Mouse (Mus musculus): Measurements from ENCODE around the gene Fbxo22. TPM values are rescaled to one million over a fixed set of nuclear protein-coding genes. Genes with fewer than 3 reads are reported as not detected.

Fbxo22 gene
- polyA plus RNA-seq, 1 experiment from 2014 or later: 27.4 TPM

GRCm38 (mm10) chr9:55264356-55265302, 55.9 kb downstream of the Fbxo22 start:
- no peaks in the 10 kb centered on the region for H3K27me3 ChIP-seq (replicated peaks; ENCODE audit: insufficient read depth, low read length)
- no peak overlapping the region for H3K9ac ChIP-seq (replicated peaks; ENCODE audit: low read depth)
- H3K4me3 ChIP-seq (ENCODE audit: low read depth, low read length): no peak overlapping the region
- no peak overlapping the region for H3K27ac ChIP-seq (ENCODE audit: low read length)
- H3K36me3 ChIP-seq (ENCODE audit: insufficient read depth, low read length): no peaks in the 10 kb centered on the region
- WGBS: 53% methylated on average over 8 of the region's 8 CpGs
- DNase-seq (ENCODE audit: low spot score): no peak
- no peak for ATAC-seq
- TF ChIP-seq CTCF (IDR thresholded peaks at IDR 0.05) (no peak), EP300 (IDR thresholded peaks at IDR 0.05) (no peak)
- no peak overlapping the region for H3K4me2 ChIP-seq (replicated peaks; ENCODE audit: low read depth, low read length)
- H3K4me1 ChIP-seq (ENCODE audit: insufficient read depth, low read depth, low read length): no peaks in the 10 kb centered on the region
- H3K9me3 ChIP-seq (ENCODE audit: low read length): no peaks in the 10 kb centered on the region

- ATAC-seq (no peak), DNase-seq (ENCODE audit: low spot score) (peak; percentile 8)
- H3K27me3 ChIP-seq (replicated peaks; ENCODE audit: insufficient read depth, low read length): no peaks in the 10 kb centered on the region
- no peak overlapping the region for H3K4me3 ChIP-seq (ENCODE audit: low read depth, low read length)
- 45% methylated on average over 5 of the region's 5 CpGs for WGBS
- no peak for TF ChIP-seq EP300 (IDR thresholded peaks at IDR 0.05)
- TF ChIP-seq CTCF (IDR thresholded peaks at IDR 0.05): no peak
- no peak overlapping the region for H3K4me2 ChIP-seq (replicated peaks; ENCODE audit: low read depth, low read length)
- H3K9ac ChIP-seq (replicated peaks; ENCODE audit: low read depth): no peak overlapping the region
- H3K36me3 ChIP-seq (ENCODE audit: insufficient read depth, low read length): no peaks in the 10 kb centered on the region
- H3K9me3 ChIP-seq (ENCODE audit: low read length): no peaks in the 10 kb centered on the region
- no peaks in the 10 kb centered on the region for H3K4me1 ChIP-seq (ENCODE audit: insufficient read depth, low read depth, low read length)
- no peak overlapping the region for H3K27ac ChIP-seq (ENCODE audit: low read length)
Measured at GRCm38 (mm10) chr9:55271960-55272560, 63.3 kb downstream of the Fbxo22 start.

- H3K4me2 ChIP-seq (replicated peaks; ENCODE audit: low read depth, low read length): no peak overlapping the region
- no peaks in the 10 kb centered on the region for H3K9me3 ChIP-seq (ENCODE audit: low read length)
- no peaks in the 10 kb centered on the region for H3K4me1 ChIP-seq (ENCODE audit: insufficient read depth, low read depth, low read length)
- ATAC-seq (no peak), DNase-seq (ENCODE audit: low spot score) (no peak)
- H3K27me3 ChIP-seq (replicated peaks; ENCODE audit: insufficient read depth, low read length): no peaks in the 10 kb centered on the region
- no peak overlapping the region for H3K4me3 ChIP-seq (ENCODE audit: low read depth, low read length)
- H3K36me3 ChIP-seq (ENCODE audit: insufficient read depth, low read length): no peaks in the 10 kb centered on the region
- no peak for TF ChIP-seq CTCF (IDR thresholded peaks at IDR 0.05)
- TF ChIP-seq EP300 (IDR thresholded peaks at IDR 0.05): no peak
- no peak overlapping the region for H3K27ac ChIP-seq (ENCODE audit: low read length)
- no peak overlapping the region for H3K9ac ChIP-seq (replicated peaks; ENCODE audit: low read depth)
- 64% methylated on average over 4 of the region's 4 CpGs for WGBS
Measured at GRCm38 (mm10) chr9:55273906-55274305, 65.2 kb downstream of the Fbxo22 start.

Other genes starting within 250 kb of the Fbxo22 start
- 0.05 TPM in 1 of 2 replicates, not detected in the other for gene Chrna5, start 228.0 kb upstream of the Fbxo22 start, polyA plus RNA-seq (2015; fragmentation: Nextera tagmentation; extraction: Ambion mirVana)
- gene Chrna3, start 182.4 kb upstream of the Fbxo22 start, polyA plus RNA-seq (2015; fragmentation: Nextera tagmentation; extraction: Ambion mirVana): 0.05 and 0.06 TPM in 2 replicates
- gene Chrnb4, start 160.1 kb upstream of the Fbxo22 start, polyA plus RNA-seq (2015; fragmentation: Nextera tagmentation; extraction: Ambion mirVana): 0.08 and 0.10 TPM in 2 replicates
- 24.5 and 26.1 TPM in 2 replicates for gene Ube2q2, start 60.1 kb upstream of the Fbxo22 start, polyA plus RNA-seq (2015; fragmentation: Nextera tagmentation; extraction: Ambion mirVana)
- gene Nrg4, start 117.9 kb downstream of the Fbxo22 start, polyA plus RNA-seq (2015; fragmentation: Nextera tagmentation; extraction: Ambion mirVana): 1.2 and 1.4 TPM in 2 replicates
- gene Tmem266, start 118.0 kb downstream of the Fbxo22 start, polyA plus RNA-seq (2015; fragmentation: Nextera tagmentation; extraction: Ambion mirVana): 0.05 and 0.07 TPM in 2 replicates